Mouse (Mus musculus) small intestine, adult 2 months (tissue): ENCODE results near the gene Nav1. TPM values are rescaled to one million over a fixed set of nuclear protein-coding genes. Genes with fewer than 3 reads are reported as not detected.

Experiments
- H3K27ac ChIP-seq: fragments of 200-500 bp; 2 replicates; pipeline ENCODE4 v1.5.1; 2012; ENCODE audit warnings: low read depth, low read length, control low read depth, inconsistent platforms; ENCODE audit not compliant: insufficient read depth
- H3K27me3 ChIP-seq: fragments of 200-500 bp; 2 replicates; pipeline ENCODE4 v1.6.1; 2012; ENCODE audit warnings: mild to moderate bottlenecking, moderate library complexity, low read length, inconsistent platforms; ENCODE audit not compliant: control insufficient read depth, insufficient read depth
- H3K36me3 ChIP-seq: fragments of 200-500 bp; 2 replicates; pipeline ENCODE4 v1.6.1; 2012; ENCODE audit warnings: mild to moderate bottlenecking, low read length, control low read depth, inconsistent platforms; ENCODE audit not compliant: control insufficient read depth, insufficient read depth
- H3K4me1 ChIP-seq: fragments of 200-500 bp; 2 replicates; pipeline ENCODE4 v1.6.1; 2012; ENCODE audit warnings: low read length, inconsistent platforms, mixed read lengths; ENCODE audit not compliant: control insufficient read depth, insufficient read depth, insufficient read length
- H3K4me3 ChIP-seq: fragments of 200-500 bp; 2 replicates; pipeline ENCODE4 v1.5.1; 2012; ENCODE audit warnings: low read depth, mild to moderate bottlenecking, control low read depth, inconsistent platforms, low read length, moderate library complexity
- CTCF ChIP-seq: fragments of 200-500 bp; IDR thresholded peaks from 2 replicates; pipeline ENCODE4 v1.5.1; 2012; ENCODE audit warnings: low read depth, mild to moderate bottlenecking, control low read depth, inconsistent platforms, low read length, moderate library complexity, mixed read lengths; ENCODE audit not compliant: insufficient replicate concordance, insufficient read length; ENCODE audit errors: extremely low read depth
- POLR2A ChIP-seq: fragments of 200-500 bp; IDR thresholded peaks from 2 replicates; pipeline ENCODE4 v1.6.1; 2012; ENCODE audit warnings: low read depth, mild to moderate bottlenecking, control low read depth, inconsistent platforms, low read length, moderate library complexity
- WGBS: fragments of 180-500 bp; shearing (Covaris S2); methylation state at CpG from one replicate; pipeline ENCODE4 v1.1.7; 2018; 5-methylcytosine and 5-hydroxymethylcytosine counted together
- polyA plus RNA-seq: library from polyadenylated mRNA; depleted of rRNA; stranded (reverse); fragments of >200 nt; gene quantifications from 2 replicates; pipeline ENCODE4 v1.2.3, GENCODE M21; 2012; rRNA removed

Nav1 gene
- polyA plus RNA-seq: 4.7 and 6.2 TPM in 2 replicates

GRCm38 (mm10) chr1:135607019-135607418 lies at the start of gene Nav1:
Gene Nav1 (minus strand): TSS chr1:135607295.
- H3K36me3 ChIP-seq: no peaks in the 10 kb centered on the region
- no peaks in the 10 kb centered on the region for H3K27me3 ChIP-seq
- WGBS: 57% methylated on average over 7 of the region's 7 CpGs
- H3K4me3 ChIP-seq: no peak within 1 kb of the TSS
- H3K27ac ChIP-seq: no peak within 1 kb of the TSS
- H3K4me1 ChIP-seq: no peaks in the 10 kb centered on the region
- TF ChIP-seq POLR2A (no peak), CTCF (no peak)

GRCm38 (mm10) chr1:135653909-135654308 lies 46.8 kb upstream of the Nav1 start:
- TF ChIP-seq CTCF: no peak
- TF ChIP-seq POLR2A: no peak
- Histone ChIP-seq H3K27me3 (no peaks in the 10 kb centered on the region), H3K4me1 (peaks cover under 1% of the 10 kb centered on the region; the same call in 1 of the 2 replicates), H3K27ac (no peak overlapping the region), H3K36me3 (no peaks in the 10 kb centered on the region), H3K4me3 (no peak overlapping the region)
- 83% methylated on average over 6 of the region's 6 CpGs for WGBS

GRCm38 (mm10) chr1:135645459-135646195 lies 38.5 kb upstream of the Nav1 start:
- Histone ChIP-seq H3K4me3 (no peak overlapping the region), H3K27ac (no peak overlapping the region)
- 60% methylated on average over 8 of the region's 8 CpGs for WGBS

GRCm38 (mm10) chr1:135644110-135644509 lies 37.0 kb upstream of the Nav1 start:
- TF ChIP-seq CTCF: no peak
- TF ChIP-seq POLR2A: no peak
- H3K4me1 ChIP-seq: no peaks in the 10 kb centered on the region
- no peaks in the 10 kb centered on the region for H3K36me3 ChIP-seq
- WGBS: 62% methylated on average over 5 of the region's 5 CpGs
- H3K27me3 ChIP-seq: no peaks in the 10 kb centered on the region
- H3K4me3 ChIP-seq: no peak overlapping the region
- no peak overlapping the region for H3K27ac ChIP-seq

More at GRCm38 (mm10) chr1:135645459-135646195, 38.5 kb upstream of the Nav1 start:
- Histone ChIP-seq H3K4me1 (no peaks in the 10 kb centered on the region), H3K36me3 (no peaks in the 10 kb centered on the region), H3K27me3 (no peaks in the 10 kb centered on the region)
- no peak for TF ChIP-seq CTCF
- TF ChIP-seq POLR2A: no peak

- H3K4me1 ChIP-seq: no peaks in the 10 kb centered on the region
- TF ChIP-seq CTCF: no peak
- no peak for TF ChIP-seq POLR2A
- WGBS: 63% methylated on average over 3 of the region's 3 CpGs
- H3K27me3 ChIP-seq: no peaks in the 10 kb centered on the region
- H3K36me3 ChIP-seq: no peaks in the 10 kb centered on the region
- H3K27ac ChIP-seq: no peak overlapping the region
- H3K4me3 ChIP-seq: no peak overlapping the region
These were observed 36.6 kb upstream of the Nav1 start for GRCm38 (mm10) chr1:135643691-135644090.

GRCm38 (mm10) chr1:135639853-135640252 lies 32.8 kb upstream of the Nav1 start:
- H3K4me1 ChIP-seq: no peaks in the 10 kb centered on the region
- no peaks in the 10 kb centered on the region for H3K27me3 ChIP-seq
- TF ChIP-seq POLR2A (no peak), CTCF (no peak)
- H3K27ac ChIP-seq: no peak overlapping the region
- WGBS: 84% methylated on average over 7 of the region's 7 CpGs
- H3K4me3 ChIP-seq: no peak overlapping the region
- H3K36me3 ChIP-seq: no peaks in the 10 kb centered on the region

GRCm38 (mm10) chr1:135639093-135639492 lies 32.0 kb upstream of the Nav1 start:
- no peaks in the 10 kb centered on the region for H3K36me3 ChIP-seq
- no peaks in the 10 kb centered on the region for H3K4me1 ChIP-seq
- TF ChIP-seq CTCF (no peak), POLR2A (no peak)
- no peak overlapping the region for H3K4me3 ChIP-seq
- H3K27me3 ChIP-seq: no peaks in the 10 kb centered on the region
- WGBS: 65% methylated on average over 1 of the region's 1 CpGs
- H3K27ac ChIP-seq: no peak overlapping the region
